Mouse (Mus musculus) neural tube, embryonic 12.5 days (tissue): Measurements from ENCODE around the gene Cacng8. TPM values are rescaled to one million over a fixed set of nuclear protein-coding genes. Genes with fewer than 3 reads are reported as not detected.
"Not testable (repeated sequence)": the region's sequence is repeated elsewhere in the genome, so short reads cannot be mapped to it uniquely, and the experiment has no call there.

Source experiments
- ATAC-seq: fragments of 200-750 bp; cut with Nextera tagmentation; 2 replicates; pipeline ENCODE4 v1.8.0; 2017; ENCODE audit warnings: low read depth, mild to moderate bottlenecking, moderate TSS enrichment, moderate library complexity; ENCODE audit not compliant: low FRiP score
- H3K27ac ChIP-seq: fragments of 300-500 bp; sonication (generic); 2 replicates; pipeline ENCODE4 v1.5.1; 2016
- H3K27me3 ChIP-seq: fragments of 300-500 bp; sonication (generic); replicated peaks from 2 replicates; pipeline ENCODE4 v1.6.1; 2016; ENCODE audit warnings: mild to moderate bottlenecking
- H3K36me3 ChIP-seq: fragments of 300-500 bp; sonication (generic); 2 replicates; pipeline ENCODE4 v1.6.1; 2016; ENCODE audit warnings: mild to moderate bottlenecking
- H3K4me1 ChIP-seq: fragments of 300-500 bp; sonication (generic); 2 replicates; pipeline ENCODE4 v1.6.1; 2016
- H3K4me2 ChIP-seq: fragments of 300-500 bp; sonication (generic); replicated peaks from 2 replicates; pipeline ENCODE4 v1.6.1; 2016; ENCODE audit warnings: mild to moderate bottlenecking
- H3K4me3 ChIP-seq: fragments of 300-500 bp; sonication (generic); 2 replicates; pipeline ENCODE4 v1.5.1; 2016
- H3K9ac ChIP-seq: fragments of 300-500 bp; sonication (generic); 2 replicates; pipeline ENCODE4 v1.6.1; 2016; ENCODE audit warnings: mild to moderate bottlenecking
- H3K9me3 ChIP-seq: fragments of 300-500 bp; sonication (generic); 2 replicates; pipeline ENCODE4 v1.6.1; 2016; ENCODE audit warnings: mild to moderate bottlenecking
- WGBS: fragments of 180-500 bp; shearing (Covaris S2); methylation state at CpG from one replicate; pipeline ENCODE4 v1.1.7; 2016; 5-methylcytosine and 5-hydroxymethylcytosine counted together
- polyA plus RNA-seq: library from polyadenylated mRNA; unstranded; fragments of >200 nt; fragmentation: Nextera tagmentation; extraction: Ambion mirVana; gene quantifications from 2 replicates; pipeline ENCODE4 v1.2.1, GENCODE M21; 2016

Cacng8 gene
- polyA plus RNA-seq, 1 experiment from 2014 or later = 7.1 TPM

GRCm38 (mm10) chr7:3389444-3390412 lies 755 bp upstream of the Cacng8 start:
- H3K9ac ChIP-seq = peak overlapping the region; percentile 51; the same call in 1 of the 2 replicates

GRCm38 (mm10) chr7:3391081-3391451 lies 583 bp downstream of the Cacng8 start:
- Histone ChIP-seq H3K9me3 (no peaks in the 10 kb centered on the region), H3K9ac (peak overlapping the region; percentile 53; the same call in 1 of the 2 replicates), H3K4me2 (peak overlapping the region; percentile 73), H3K36me3 (peaks cover 11% of the 10 kb centered on the region; the same call in 1 of the 2 replicates), H3K27ac (no peak overlapping the region), H3K4me1 (peaks cover 21% of the 10 kb centered on the region), H3K4me3 (peak overlapping the region; percentile 40), H3K27me3 (no peaks in the 10 kb centered on the region)
- WGBS = 3% methylated on average over 12 of the region's 12 CpGs
- peak; percentile 52 for ATAC-seq

More at GRCm38 (mm10) chr7:3389444-3390412, 755 bp upstream of the Cacng8 start:
- peak overlapping the region; percentile 40 for H3K4me3 ChIP-seq
- no peaks in the 10 kb centered on the region for H3K27me3 ChIP-seq
- no peaks in the 10 kb centered on the region for H3K9me3 ChIP-seq
- H3K4me1 ChIP-seq = peaks cover 21% of the 10 kb centered on the region
- H3K4me2 ChIP-seq = peak overlapping the region; percentile 73
- ATAC-seq = peak; percentile 62
- no peak overlapping the region for H3K27ac ChIP-seq
- peaks cover 9% of the 10 kb centered on the region; the same call in 1 of the 2 replicates for H3K36me3 ChIP-seq
- WGBS = 3% methylated on average over 16 of the region's 17 CpGs

- WGBS = 11% methylated on average over 4 of the region's 4 CpGs
- ATAC-seq = no peak
- peaks cover 11% of the 10 kb centered on the region; the same call in 1 of the 2 replicates for H3K36me3 ChIP-seq
- H3K9ac ChIP-seq = no peak overlapping the region
- no peaks in the 10 kb centered on the region for H3K9me3 ChIP-seq
- peak overlapping the region; percentile 73 for H3K4me2 ChIP-seq
- H3K27me3 ChIP-seq = no peaks in the 10 kb centered on the region
- peaks cover 21% of the 10 kb centered on the region for H3K4me1 ChIP-seq
- no peak overlapping the region for H3K27ac ChIP-seq
- H3K4me3 ChIP-seq = peak overlapping the region; percentile 40
Observed at GRCm38 (mm10) chr7:3391809-3392208, 1.3 kb downstream of the Cacng8 start.

DNA sequence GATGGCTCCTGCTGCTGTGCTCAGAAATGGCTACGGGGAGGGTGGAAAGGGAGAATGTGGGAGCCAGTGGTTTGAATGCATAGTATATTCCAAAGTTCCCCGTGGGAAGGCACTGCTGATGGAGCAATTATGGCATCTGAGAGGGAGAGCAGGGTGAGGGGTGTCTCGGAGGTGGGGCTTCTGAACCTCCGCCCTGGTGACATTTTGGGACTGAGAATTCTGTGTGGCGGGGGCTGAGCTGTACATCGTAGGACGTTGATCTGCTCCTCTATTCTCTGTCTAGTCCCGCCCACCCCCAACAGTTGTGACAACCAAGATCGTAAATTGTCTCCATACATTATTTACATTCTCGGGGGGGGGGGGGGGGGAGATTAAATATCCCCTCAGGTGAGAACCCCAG lies 6.9 kb downstream of the Cacng8 start:
- H3K4me1 ChIP-seq = peaks cover 13% of the 10 kb centered on the region; the same call in 1 of the 2 replicates
- H3K4me2 ChIP-seq = peak overlapping the region; percentile 43
- 30% methylated on average over 10 of the region's 10 CpGs for WGBS
- no peak overlapping the region for H3K27ac ChIP-seq
- H3K9me3 ChIP-seq = no peaks in the 10 kb centered on the region
- H3K4me3 ChIP-seq = no peak overlapping the region
- peaks cover 11% of the 10 kb centered on the region; the same call in 1 of the 2 replicates for H3K36me3 ChIP-seq
- ATAC-seq = peak; percentile 74
- H3K9ac ChIP-seq = no peak overlapping the region
- no peaks in the 10 kb centered on the region for H3K27me3 ChIP-seq

DNA sequence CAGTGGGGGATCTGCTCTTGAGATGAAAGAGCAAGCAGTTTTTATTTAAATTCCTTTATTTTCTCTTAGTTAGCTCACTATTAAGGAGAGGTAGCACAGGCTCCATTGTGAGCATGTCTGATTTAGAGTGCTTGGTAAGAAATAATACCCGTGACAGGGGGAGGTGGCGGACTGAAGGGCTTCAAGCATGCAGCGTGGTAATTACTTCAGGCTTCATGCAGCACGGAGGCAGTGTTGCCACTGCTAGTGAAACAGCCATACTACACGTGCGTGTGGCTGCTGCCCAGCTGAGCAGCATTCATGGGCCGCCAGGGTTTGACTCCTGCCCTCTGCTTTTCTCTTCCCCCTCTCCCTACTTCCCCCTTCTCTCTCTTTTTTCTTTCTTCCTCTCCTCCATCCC lies 7.3 kb downstream of the Cacng8 start:
- peak overlapping the region; percentile 43 for H3K4me2 ChIP-seq

GRCm38 (mm10) chr7:3398363-3398762 lies 7.9 kb downstream of the Cacng8 start:
- H3K36me3 ChIP-seq = peaks cover 11% of the 10 kb centered on the region; the same call in 1 of the 2 replicates
- H3K27me3 ChIP-seq, ATAC-seq, H3K4me3 ChIP-seq, H3K27ac ChIP-seq, H3K4me1 ChIP-seq, H3K9me3 ChIP-seq, H3K9ac ChIP-seq, H3K4me2 ChIP-seq: not testable (repeated sequence)
- 92% methylated on average over 8 of the region's 8 CpGs for WGBS

More for the DNA sequence above, 7.3 kb downstream of the Cacng8 start:
- no peaks in the 10 kb centered on the region for H3K9me3 ChIP-seq
- H3K27ac ChIP-seq = no peak overlapping the region
- no peak overlapping the region for H3K9ac ChIP-seq
- no peaks in the 10 kb centered on the region for H3K27me3 ChIP-seq
- peaks cover 9% of the 10 kb centered on the region; the same call in 1 of the 2 replicates for H3K4me1 ChIP-seq
- H3K4me3 ChIP-seq = no peak overlapping the region
- WGBS = 19% methylated on average over 7 of the region's 7 CpGs
- ATAC-seq = peak; percentile 85
- peaks cover 11% of the 10 kb centered on the region; the same call in 1 of the 2 replicates for H3K36me3 ChIP-seq

GRCm38 (mm10) chr7:3399937-3400336 lies 9.5 kb downstream of the Cacng8 start:
- Histone ChIP-seq H3K4me2 (no peak overlapping the region), H3K27ac (no peak overlapping the region), H3K9ac (no peak overlapping the region), H3K4me1 (peaks cover 9% of the 10 kb centered on the region; the same call in 1 of the 2 replicates), H3K36me3 (peaks cover under 1% of the 10 kb centered on the region; the same call in 1 of the 2 replicates), H3K9me3 (no peaks in the 10 kb centered on the region), H3K27me3 (no peaks in the 10 kb centered on the region), H3K4me3 (no peak overlapping the region)
- ATAC-seq = no peak

DNA sequence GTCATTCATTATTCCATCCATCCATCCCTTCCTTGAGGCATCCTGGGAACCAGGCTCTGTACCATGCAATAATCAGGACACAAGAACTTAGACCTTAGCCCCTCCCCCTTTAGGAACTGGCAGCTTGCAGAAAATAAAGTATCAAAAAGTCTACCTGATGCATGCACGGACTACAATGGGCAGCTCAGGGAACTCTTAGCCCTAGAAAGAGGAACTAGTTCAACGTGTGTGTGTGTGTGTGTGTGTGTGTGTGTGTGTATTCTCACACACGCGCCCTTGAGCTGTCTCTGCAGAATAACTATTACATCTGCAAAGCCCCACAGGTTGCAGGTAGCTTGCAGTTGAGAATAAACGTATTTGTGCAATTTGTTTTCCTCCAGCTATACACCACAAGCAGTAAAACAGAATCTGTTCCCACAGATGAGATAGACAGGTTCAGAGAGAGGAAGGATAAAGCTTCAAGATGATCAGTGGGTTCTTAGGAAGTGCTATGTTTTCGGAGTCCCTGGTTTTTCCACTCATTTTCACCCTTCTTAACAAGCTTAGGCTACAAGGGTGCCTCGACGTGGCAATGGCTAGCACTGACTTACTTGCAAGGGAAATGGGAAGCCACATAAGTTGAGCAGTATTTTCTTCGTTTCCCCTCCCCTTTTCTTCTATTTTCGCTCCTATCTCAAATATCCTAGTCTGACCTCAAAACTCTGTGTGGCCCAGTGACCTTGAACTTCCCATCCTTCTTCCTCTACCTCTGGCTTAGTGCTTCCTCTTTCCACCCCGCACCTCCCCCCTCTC lies 19.4 kb downstream of the Cacng8 start:
- no peak overlapping the region for H3K9ac ChIP-seq
- no peak overlapping the region for H3K27ac ChIP-seq
- WGBS = 75% methylated on average over 11 of the region's 11 CpGs
- H3K4me2 ChIP-seq = no peak overlapping the region
- no peaks in the 10 kb centered on the region for H3K36me3 ChIP-seq
- H3K4me1 ChIP-seq = peaks cover 10% of the 10 kb centered on the region
- H3K4me3 ChIP-seq = no peak overlapping the region
- H3K27me3 ChIP-seq = peaks cover 32% of the 10 kb centered on the region
- no peaks in the 10 kb centered on the region for H3K9me3 ChIP-seq
- no peak for ATAC-seq

- Histone ChIP-seq H3K36me3 (no peaks in the 10 kb centered on the region), H3K4me1 (peaks cover 19% of the 10 kb centered on the region), H3K27ac (no peak overlapping the region), H3K4me2 (peak overlapping the region; percentile 73), H3K4me3 (peak overlapping the region; percentile 39), H3K9me3 (no peaks in the 10 kb centered on the region), H3K27me3 (peaks cover 44% of the 10 kb centered on the region), H3K9ac (peak overlapping the region; percentile 38; the same call in 1 of the 2 replicates)
- WGBS = under 1% methylated on average over 33 of the region's 33 CpGs
- peak; percentile 94 for ATAC-seq
Observed at GRCm38 (mm10) chr7:3411160-3411941, 20.9 kb downstream of the Cacng8 start.

DNA sequence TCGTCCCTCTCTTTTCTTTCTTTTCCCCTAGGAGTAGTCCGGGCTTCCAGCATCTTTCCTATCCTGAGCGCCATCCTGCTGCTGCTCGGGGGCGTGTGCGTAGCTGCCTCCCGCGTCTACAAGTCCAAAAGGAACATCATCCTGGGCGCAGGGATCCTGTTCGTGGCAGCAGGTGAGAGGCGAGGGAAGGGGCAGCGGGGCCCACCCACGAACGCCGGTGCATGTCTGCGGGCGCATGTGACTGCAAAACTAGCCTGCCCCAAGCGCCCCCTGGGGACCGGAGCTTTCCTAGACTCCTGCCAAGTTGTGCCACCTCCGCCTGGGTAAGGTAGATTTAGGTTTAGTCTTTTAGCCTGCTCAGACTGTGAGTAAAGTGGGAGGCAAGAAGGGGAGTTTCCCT lies 21.6 kb downstream of the Cacng8 start:
- WGBS = 3% methylated on average over 20 of the region's 20 CpGs
- Histone ChIP-seq H3K9me3 (no peaks in the 10 kb centered on the region), H3K36me3 (no peaks in the 10 kb centered on the region), H3K4me3 (peak overlapping the region; percentile 39; the same call in 1 of the 2 replicates), H3K4me2 (peak overlapping the region; percentile 73), H3K9ac (peak overlapping the region; percentile 38; the same call in 1 of the 2 replicates), H3K27ac (no peak overlapping the region), H3K27me3 (peaks cover 51% of the 10 kb centered on the region), H3K4me1 (peaks cover 19% of the 10 kb centered on the region)
- ATAC-seq = no peak

- Histone ChIP-seq H3K27ac (no peak overlapping the region), H3K27me3 (peaks cover 58% of the 10 kb centered on the region), H3K36me3 (no peaks in the 10 kb centered on the region), H3K9ac (peak overlapping the region; percentile 63), H3K9me3 (no peaks in the 10 kb centered on the region), H3K4me3 (peak overlapping the region; percentile 56), H3K4me1 (peaks cover 19% of the 10 kb centered on the region), H3K4me2 (peak overlapping the region; percentile 99)
- under 1% methylated on average over 47 of the region's 47 CpGs for WGBS
- ATAC-seq = no peak
Observed at GRCm38 (mm10) chr7:3414888-3415287, 24.4 kb downstream of the Cacng8 start.
